ENCODE assay signal across 16 mouse cellular contexts in genomic region chr3:69626963-69627590, GRCm38 (mm10). TPM values are rescaled to one million over a fixed set of nuclear protein-coding genes. Genes with fewer than 3 reads are reported as not detected.
A peak's percentile ranks its signal among the peaks of the same experiment; 100 is the strongest.
DNase-seq lines count a peak whose midpoint lies in the region; ATAC-seq and TF ChIP-seq lines count a peak whose summit lies in the region.
"Had no signal": no experiment of that assay in that cellular context is flagged by ENCODE, and none has a peak within 500 bp of the region (broad histone marks: within the 10 kb centered on the region; RNA-seq: fewer than 3 reads in every experiment).

No protein-coding gene starts in this region.

- H3K36me3 ChIP-seq in heart, adult 2 months (ENCODE audit: control insufficient read depth, insufficient read depth, low read length), result no peaks in the 10 kb centered on the region
- no peaks in the 10 kb centered on the region for H3K36me3 ChIP-seq in limb, embryonic 10.5 days
- H3K36me3 ChIP-seq: embryonic facial prominence, embryonic 13.5 days; heart, embryonic 15.5 days; liver, embryonic 12.5 days had no signal

- H3K79me2 ChIP-seq in heart, adult 2 months (replicated peaks; ENCODE audit: control insufficient read depth, insufficient read depth, low read length), result no peaks in the 10 kb centered on the region

- peaks cover 1% of the 10 kb centered on the region for H3K4me1 ChIP-seq in heart, adult 2 months (ENCODE audit: control insufficient read depth, insufficient read depth, low read length)
- peaks cover 5% of the 10 kb centered on the region; the same call in 1 of the 2 replicates for H3K4me1 ChIP-seq in limb, embryonic 10.5 days
- H3K4me1 ChIP-seq: embryonic facial prominence, embryonic 13.5 days; heart, embryonic 15.5 days; liver, embryonic 12.5 days had no signal

- no peak for TF ChIP-seq EP300 in heart, adult 2 months (IDR thresholded peaks at IDR 0.05; ENCODE audit: insufficient read depth, low read depth, low read length)

- no peak overlapping the region for H3K9ac ChIP-seq in heart, adult 2 months (ENCODE audit: low read depth, low read length)
- H3K9ac ChIP-seq: embryonic facial prominence, embryonic 13.5 days; heart, embryonic 15.5 days; liver, embryonic 12.5 days had no signal

- DNase-seq in heart, adult 2 months, result peak in 1 of 2 experiments; percentile 50
- DNase-seq in heart, postnatal 10 days, result no peak
- DNase-seq in retina, embryonic 14.5 days (ENCODE audit: low spot score), result peak; percentile 14
- DNase-seq in retina, postnatal 1 day, result no peak
- no peak for DNase-seq in limb, embryonic 10.5 days (ENCODE audit: low spot score)
- DNase-seq in cerebellum, adult 11-12 months, result no peak
- DNase-seq: adrenal gland, postnatal 25 days; cerebellum, adult 9-11 months; gastrocnemius, postnatal 10 days; spleen, adult 18-20 months; thymus, adult 2 months had no signal

- H3K4me3 ChIP-seq in heart, adult 2 months, result no peak overlapping the region
- no peak overlapping the region for H3K4me3 ChIP-seq in limb, embryonic 10.5 days
- H3K4me3 ChIP-seq: embryonic facial prominence, embryonic 13.5 days; heart, embryonic 15.5 days; liver, embryonic 12.5 days had no signal

- H3K27ac ChIP-seq in heart, adult 2 months, result peak overlapping the region; percentile 28
- H3K27ac ChIP-seq in limb, embryonic 10.5 days, result 0 out of 2 replicates have a peak overlapping the region, but pooled peaks have one; percentile 34
- H3K27ac ChIP-seq: embryonic facial prominence, embryonic 13.5 days; heart, embryonic 15.5 days; liver, embryonic 12.5 days had no signal

- TF ChIP-seq CTCF in heart, adult 2 months (IDR thresholded peaks at IDR 0.05), result no peak

- intact Hi-C loops in heart, adult 2 months (cut with DNase I), result no loop called here
- intact Hi-C loops in heart, postnatal 10 days (cut with DNase I), result no loop called here

- WGBS in heart, adult 2 months, result 61% methylated on average over 11 of the region's 11 CpGs
- whole genome bisulfite sequencing in limb, embryonic 10.5 days, result 79% methylated on average over 11 of the region's 11 CpGs

- H3K27me3 ChIP-seq in heart, adult 2 months (ENCODE audit: control insufficient read depth, insufficient read depth, low read length), result no peaks in the 10 kb centered on the region
- no peaks in the 10 kb centered on the region for H3K27me3 ChIP-seq in limb, embryonic 10.5 days (ENCODE audit: low read depth, poor library complexity, severe bottlenecking)
- H3K27me3 ChIP-seq: heart, embryonic 15.5 days; liver, embryonic 12.5 days had no signal

- no peak for TF ChIP-seq POLR2A in heart, adult 2 months (IDR thresholded peaks at IDR 0.05; ENCODE audit: insufficient read depth, low read depth, low read length)

- H3K9me3 ChIP-seq in limb, embryonic 10.5 days (replicated peaks), result no peaks in the 10 kb centered on the region
- H3K9me3 ChIP-seq: embryonic facial prominence, embryonic 13.5 days; heart, embryonic 15.5 days; liver, embryonic 12.5 days had no signal

- ATAC-seq in cerebellum, adult (ENCODE audit: insufficient number of reproducible peaks, low FRiP score, low TSS enrichment), result no peak
- ATAC-seq: forebrain, embryonic 16.5 days; liver, embryonic 12.5 days had no signal

RNA-seq across cellular contexts. Expression of gene B3galnt1, which starts 28.3 kb away (rescaled TPM):
- total RNA-seq in heart, adult 2 months (2021), result 1 to 10 TPM; 1.6 to 2.0 TPM
- 2.3 and 2.4 TPM in 2 replicates for polyA plus RNA-seq in heart, adult 2 months (2012; rRNA removed)
- 1 to 10 TPM; 4.4 to 5.0 TPM for total RNA-seq in heart, postnatal 10 days (2021)
- polyA plus RNA-seq in limb, embryonic 10.5 days (2016; fragmentation: Nextera tagmentation; extraction: Ambion mirVana), result 17.7 and 23.0 TPM in 2 replicates
